Mouse (Mus musculus) thymus, adult 2 months (tissue): ENCODE data around the gene Acss1. TPM values are rescaled to one million over a fixed set of nuclear protein-coding genes. Genes with fewer than 3 reads are reported as not detected.

Experiments
- DNase-seq: peaks from one replicate; pipeline ENCODE4 v3.0.0; 2021
- H3K27ac ChIP-seq: fragments of 200-500 bp; 2 replicates; pipeline ENCODE4 v1.5.1; 2012; ENCODE audit warnings: low read length, control low read depth; ENCODE audit not compliant: control insufficient read depth, insufficient read depth
- H3K27me3 ChIP-seq: fragments of 200-500 bp; 2 replicates; pipeline ENCODE4 v1.6.1; 2012; ENCODE audit warnings: mild to moderate bottlenecking, low read length, moderate library complexity, mixed read lengths; ENCODE audit not compliant: control insufficient read depth, insufficient read depth
- H3K36me3 ChIP-seq: fragments of 200-500 bp; 2 replicates; pipeline ENCODE4 v1.6.1; 2012; ENCODE audit warnings: mild to moderate bottlenecking, low read length, moderate library complexity; ENCODE audit not compliant: control insufficient read depth, insufficient read depth
- H3K4me1 ChIP-seq: fragments of 200-500 bp; replicated peaks from 2 replicates; pipeline ENCODE4 v1.6.1; 2012; ENCODE audit warnings: low read length; ENCODE audit not compliant: control insufficient read depth, insufficient read depth
- H3K4me3 ChIP-seq: fragments of 200-500 bp; 2 replicates; pipeline ENCODE4 v1.5.1; 2012; ENCODE audit warnings: mild to moderate bottlenecking, low read length, control low read depth, moderate library complexity; ENCODE audit not compliant: control insufficient read depth, insufficient read depth
- CTCF ChIP-seq: fragments of 200-500 bp; IDR thresholded peaks from 2 replicates; pipeline ENCODE4 v1.5.1; 2012; ENCODE audit warnings: mild to moderate bottlenecking, control low read depth, low read length, moderate library complexity, borderline replicate concordance; ENCODE audit not compliant: control insufficient read depth, poor library complexity, insufficient read depth; ENCODE audit errors: extremely low read depth
- POLR2A ChIP-seq: fragments of 200-500 bp; IDR thresholded peaks from 2 replicates; pipeline ENCODE4 v1.6.1; 2012; ENCODE audit warnings: mild to moderate bottlenecking, low read length, control low read depth, moderate library complexity; ENCODE audit not compliant: control insufficient read depth, poor library complexity, insufficient read depth; ENCODE audit errors: extremely low read depth
- WGBS: fragments of 180-500 bp; shearing (Covaris S2); methylation state at CpG from one replicate; pipeline ENCODE4 v1.1.7; 2018; 5-methylcytosine and 5-hydroxymethylcytosine counted together
- polyA plus RNA-seq: library from polyadenylated mRNA; depleted of rRNA; stranded (reverse); fragments of >200 nt; gene quantifications from 2 replicates; pipeline ENCODE4 v1.2.3, GENCODE M21; 2012

Acss1 gene
- polyA plus RNA-seq, 1 experiment, result 124 TPM

- no peak for DNase-seq
- TF ChIP-seq POLR2A (no peak), CTCF (no peak)
- Histone ChIP-seq H3K36me3 (no peaks in the 10 kb centered on the region), H3K27ac (no peak overlapping the region), H3K4me1 (no peaks in the 10 kb centered on the region), H3K4me3 (no peak overlapping the region), H3K27me3 (peaks cover 11% of the 10 kb centered on the region)
- 3% methylated on average over 44 of the region's 44 CpGs for WGBS
Observed at GRCm38 (mm10) chr2:150688541-150689186, 20.4 kb upstream of the Acss1 start.

- peaks cover 11% of the 10 kb centered on the region for H3K27me3 ChIP-seq
- H3K4me1 ChIP-seq, result no peaks in the 10 kb centered on the region
- H3K4me3 ChIP-seq, result no peak overlapping the region
- DNase-seq, result no peak
- H3K36me3 ChIP-seq, result no peaks in the 10 kb centered on the region
- WGBS, result 5% methylated on average over 23 of the region's 23 CpGs
- TF ChIP-seq POLR2A (no peak), CTCF (no peak)
- H3K27ac ChIP-seq, result no peak overlapping the region
Observed at GRCm38 (mm10) chr2:150687871-150688540, 19.7 kb upstream of the Acss1 start.

GRCm38 (mm10) chr2:150685389-150685788 is 17.1 kb upstream of the Acss1 start:
- WGBS, result 90% methylated on average over 9 of the region's 9 CpGs
- no peak for TF ChIP-seq CTCF
- TF ChIP-seq POLR2A, result no peak
- no peak overlapping the region for H3K27ac ChIP-seq
- H3K4me3 ChIP-seq, result no peak overlapping the region
- DNase-seq, result no peak
- H3K36me3 ChIP-seq, result no peaks in the 10 kb centered on the region
- H3K27me3 ChIP-seq, result peaks cover 8% of the 10 kb centered on the region
- H3K4me1 ChIP-seq, result no peaks in the 10 kb centered on the region

GRCm38 (mm10) chr2:150684451-150684850 is 16.2 kb upstream of the Acss1 start:
- no peaks in the 10 kb centered on the region for H3K36me3 ChIP-seq
- no peak overlapping the region for H3K4me3 ChIP-seq
- TF ChIP-seq CTCF, result no peak
- TF ChIP-seq POLR2A, result no peak
- DNase-seq, result no peak
- no peaks in the 10 kb centered on the region for H3K4me1 ChIP-seq
- no peak overlapping the region for H3K27ac ChIP-seq
- peaks cover 8% of the 10 kb centered on the region for H3K27me3 ChIP-seq
- WGBS, result 93% methylated on average over 12 of the region's 12 CpGs

GRCm38 (mm10) chr2:150681581-150681980 is 13.3 kb upstream of the Acss1 start:
- Histone ChIP-seq H3K27me3 (no peaks in the 10 kb centered on the region), H3K4me1 (no peaks in the 10 kb centered on the region), H3K36me3 (no peaks in the 10 kb centered on the region), H3K27ac (no peak overlapping the region), H3K4me3 (no peak overlapping the region)
- no peak for TF ChIP-seq CTCF
- TF ChIP-seq POLR2A, result no peak
- DNase-seq, result no peak
- 44% methylated on average over 4 of the region's 4 CpGs for WGBS

GRCm38 (mm10) chr2:150678392-150678791 is 10.1 kb upstream of the Acss1 start:
- WGBS, result 1% methylated on average over 3 of the region's 3 CpGs
- Histone ChIP-seq H3K36me3 (no peaks in the 10 kb centered on the region), H3K4me1 (peaks cover 6% of the 10 kb centered on the region), H3K4me3 (no peak overlapping the region), H3K27me3 (no peaks in the 10 kb centered on the region), H3K27ac (no peak overlapping the region)
- TF ChIP-seq POLR2A (no peak), CTCF (no peak)
- peak; percentile 70 for DNase-seq
